ENCODE assay signal across 9 mouse cellular contexts in the genomic region with DNA sequence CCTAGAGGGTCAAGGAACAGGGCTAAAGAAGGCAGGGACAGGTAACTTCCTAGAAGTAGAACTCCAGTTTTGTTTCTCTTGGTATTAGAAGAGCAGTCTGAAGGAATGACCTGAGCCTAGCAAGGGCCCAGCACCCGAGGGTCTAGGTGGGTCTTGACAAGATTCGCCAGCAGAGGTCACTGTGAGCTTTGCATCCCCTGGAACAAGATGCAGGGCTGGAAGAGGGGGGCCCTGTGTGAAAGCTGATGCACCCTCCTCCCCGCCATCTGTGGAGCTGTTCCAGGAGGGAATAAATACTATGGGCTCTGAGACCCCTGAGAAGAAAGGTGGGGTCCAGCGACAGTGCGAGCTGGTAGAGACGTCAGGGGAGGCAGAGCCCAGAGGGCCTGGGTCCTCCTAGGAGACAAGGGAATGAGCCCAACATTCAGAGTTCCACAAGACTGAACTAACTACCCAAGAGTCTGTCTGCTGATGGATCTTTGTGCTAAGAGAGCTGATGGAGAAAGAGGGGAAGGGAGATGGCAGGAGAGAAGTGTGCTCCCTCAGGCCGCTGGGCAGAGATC. TPM values are rescaled to one million over a fixed set of nuclear protein-coding genes. Genes with fewer than 3 reads are reported as not detected.
DNase-seq lines count a peak whose midpoint lies in the region; ATAC-seq lines count a peak whose summit lies in the region.
"Had no signal": no experiment of that assay in that cellular context is flagged by ENCODE, and none has a peak within 500 bp of the region (broad histone marks: within the 10 kb centered on the region; RNA-seq: fewer than 3 reads in every experiment).

No protein-coding gene starts in this region.

- 13% methylated on average over 7 of the region's 7 CpGs for WGBS in heart, embryonic 12.5 days
- WGBS in midbrain, embryonic 13.5 days: 15% methylated on average over 7 of the region's 7 CpGs

- peak overlapping the region; percentile 97 for H3K4me2 ChIP-seq in heart, embryonic 12.5 days
- peak overlapping the region; percentile 99 for H3K4me2 ChIP-seq in midbrain, embryonic 13.5 days (replicated peaks)

- H3K27ac ChIP-seq in heart, embryonic 12.5 days (ENCODE audit: poor library complexity, severe bottlenecking): no peak overlapping the region
- no peak overlapping the region for H3K27ac ChIP-seq in midbrain, embryonic 13.5 days
- H3K27ac ChIP-seq: liver, embryonic 15.5 days had no signal

- H3K9me3 ChIP-seq in heart, embryonic 12.5 days (replicated peaks): no peaks in the 10 kb centered on the region
- no peaks in the 10 kb centered on the region for H3K9me3 ChIP-seq in midbrain, embryonic 13.5 days
- H3K9me3 ChIP-seq: liver, embryonic 15.5 days had no signal

- peak overlapping the region; percentile 51; the same call in 1 of the 2 replicates for H3K4me3 ChIP-seq in heart, embryonic 12.5 days
- H3K4me3 ChIP-seq in midbrain, embryonic 13.5 days (replicated peaks): no peak overlapping the region

- peaks cover 22% of the 10 kb centered on the region for H3K4me1 ChIP-seq in heart, embryonic 12.5 days (replicated peaks)
- H3K4me1 ChIP-seq in midbrain, embryonic 13.5 days (replicated peaks): peaks cover 24% of the 10 kb centered on the region

- peaks cover 37% of the 10 kb centered on the region for H3K27me3 ChIP-seq in heart, embryonic 12.5 days (replicated peaks)
- peaks cover 27% of the 10 kb centered on the region for H3K27me3 ChIP-seq in midbrain, embryonic 13.5 days

- ATAC-seq in heart, embryonic 12.5 days (ENCODE audit: insufficient number of reproducible peaks, low FRiP score): no peak
- peak; percentile 41 for ATAC-seq in midbrain, embryonic 13.5 days

- peak; percentile 32 for DNase-seq in kidney, adult 18-20 months
- DNase-seq in kidney, adult 11 months: no peak
- DNase-seq in Muller cell, postnatal 12 days (ENCODE audit: inconsistent ontology term): peak; percentile 24
- DNase-seq in embryo, embryonic 10 days (ENCODE audit: low spot score): peak; percentile 76
- peak; percentile 84 to 86 for DNase-seq in kidney, postnatal 4 days
- DNase-seq in yolk sac, embryonic 10.5 days (ENCODE audit: low spot score): peak; percentile 46

- H3K9ac ChIP-seq in heart, embryonic 12.5 days: no peak overlapping the region
- peak overlapping the region; percentile 71; the same call in 1 of the 2 replicates for H3K9ac ChIP-seq in midbrain, embryonic 13.5 days (replicated peaks)
- H3K9ac ChIP-seq: liver, embryonic 15.5 days had no signal

- no peaks in the 10 kb centered on the region for H3K36me3 ChIP-seq in heart, embryonic 12.5 days
- no peaks in the 10 kb centered on the region for H3K36me3 ChIP-seq in midbrain, embryonic 13.5 days
- H3K36me3 ChIP-seq: liver, embryonic 15.5 days had no signal

RNA-seq across cellular contexts. Expression of a gene that starts 53.8 kb away (rescaled TPM):
- 0.51 and 1.1 TPM in 2 replicates for polyA plus RNA-seq in heart, embryonic 12.5 days (2016; fragmentation: Nextera tagmentation; extraction: Ambion mirVana)
- polyA plus RNA-seq in midbrain, embryonic 13.5 days (2015; fragmentation: Nextera tagmentation; extraction: Ambion mirVana): 1.2 and 1.4 TPM in 2 replicates
